Mouse (Mus musculus) forelimb bud, embryonic 11.5 days (tissue): ENCODE measurements at regions not wholly inside any gene's neighbourhood (a gene's known extent, or its start where the extent isn't known, plus 50 kb on each side); places are given as distances from the start of the nearest gene placed in this dataset.
A peak's percentile ranks its signal among the peaks of the same experiment; 100 is the strongest.

ENCODE experiments used
- DNase-seq: peaks from one replicate; pipeline ENCODE4 v3.0.0-alpha.2; 2012; ENCODE audit warnings: low read depth, low spot score

DNA sequence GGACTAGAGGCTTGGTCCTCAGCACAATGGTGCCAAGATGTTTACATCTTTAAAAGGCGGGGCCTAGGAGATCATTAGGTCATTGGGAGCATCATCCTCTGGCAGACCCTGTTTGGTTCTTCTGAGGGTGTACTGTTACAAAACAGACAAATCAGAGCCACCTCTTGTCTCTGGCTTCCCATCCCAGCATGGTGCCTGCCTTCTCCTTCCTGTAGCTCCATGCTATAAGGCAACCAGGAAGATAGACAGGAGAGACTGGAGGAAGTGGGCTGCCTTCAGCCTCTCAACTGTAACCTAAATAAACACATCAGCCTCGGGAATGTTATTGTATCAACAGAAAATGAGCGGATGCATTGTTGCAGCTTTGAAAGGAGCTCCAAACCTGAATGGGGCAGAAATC, 529.8 kb upstream of the Gm765 start:
- no peak for DNase-seq

GRCm38 (mm10) chr6:98869772-98870171, 527.2 kb upstream of the Gm765 start:
- DNase-seq, result no peak

- DNase-seq, result no peak
These were observed 521.8 kb upstream of the Gm765 start for GRCm38 (mm10) chr6:98864306-98864705.

GRCm38 (mm10) chr6:98855958-98856357, 513.4 kb upstream of the Gm765 start:
- DNase-seq, result no peak

DNA sequence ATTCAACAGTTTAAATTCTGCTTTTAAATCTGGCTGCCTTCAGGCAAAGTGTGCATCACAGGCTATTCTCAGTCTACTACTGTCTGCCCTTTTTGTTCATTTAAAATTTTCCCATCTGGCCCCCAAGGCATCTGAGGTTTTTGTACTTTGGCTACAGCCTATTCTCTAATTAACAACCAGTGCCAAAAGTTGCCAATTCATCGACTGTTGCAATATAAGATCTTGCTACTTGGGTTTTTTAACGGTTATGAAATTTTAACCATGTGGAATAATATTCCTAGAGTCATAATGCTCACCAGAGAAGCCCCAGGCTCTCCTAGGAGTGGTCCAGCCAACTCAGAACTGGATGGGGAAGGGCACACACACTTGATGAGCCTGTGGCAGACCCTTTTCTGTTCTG, 508.4 kb upstream of the Gm765 start:
- no peak for DNase-seq

DNA sequence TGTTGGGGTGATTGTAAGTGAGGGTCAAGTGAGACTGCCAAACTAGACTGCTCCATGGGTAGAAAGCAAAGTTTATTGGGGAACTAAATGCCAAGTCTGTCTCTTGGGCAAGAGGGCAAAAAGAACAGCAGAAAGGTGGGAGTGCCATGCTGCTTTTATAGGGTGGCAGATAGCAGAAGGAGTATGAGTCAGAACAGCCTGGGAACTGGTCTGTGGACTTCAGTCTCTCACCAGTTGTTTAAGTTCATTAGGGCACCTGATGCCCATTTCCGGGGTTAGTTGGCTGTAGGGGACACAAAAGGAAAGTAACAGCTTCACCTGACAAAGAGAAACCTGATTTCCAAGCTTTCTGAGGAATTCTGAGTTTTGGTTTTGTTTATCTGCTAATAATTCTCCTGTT, 506.3 kb upstream of the Gm765 start:
- DNase-seq, result no peak

DNA sequence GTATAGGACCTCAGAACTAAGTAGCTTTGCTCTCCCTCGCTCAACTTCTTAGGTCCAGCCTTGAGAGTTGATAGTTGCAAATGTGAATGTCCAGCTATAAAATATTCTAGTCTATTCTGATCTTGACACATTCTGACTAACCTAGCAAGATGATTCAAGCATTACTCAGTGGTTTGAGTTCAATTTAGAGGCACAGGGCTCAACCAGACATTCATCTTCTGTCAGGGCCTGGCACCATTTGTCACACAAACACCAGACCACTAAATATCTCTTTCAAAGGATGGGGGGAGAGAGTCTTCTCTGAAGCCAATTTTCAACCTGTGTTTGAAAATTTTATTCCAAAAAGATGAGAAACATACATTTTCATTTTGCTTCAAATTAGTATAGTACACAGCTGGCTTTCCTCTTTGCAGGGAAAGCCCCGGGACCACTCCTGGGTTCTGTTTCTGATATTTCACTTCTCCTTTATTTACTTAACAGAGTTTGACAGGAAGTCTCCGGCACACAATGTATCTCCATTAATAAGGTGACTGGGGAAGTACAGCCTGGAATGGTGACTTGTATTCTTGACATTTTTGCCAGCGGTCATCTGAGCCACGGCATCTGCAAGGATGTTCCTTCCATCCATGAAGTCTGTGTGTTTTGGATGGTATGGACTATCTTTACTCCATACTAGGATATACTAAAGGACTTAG, 503.6 kb upstream of the Gm765 start:
- peak; percentile 53 for DNase-seq

DNA sequence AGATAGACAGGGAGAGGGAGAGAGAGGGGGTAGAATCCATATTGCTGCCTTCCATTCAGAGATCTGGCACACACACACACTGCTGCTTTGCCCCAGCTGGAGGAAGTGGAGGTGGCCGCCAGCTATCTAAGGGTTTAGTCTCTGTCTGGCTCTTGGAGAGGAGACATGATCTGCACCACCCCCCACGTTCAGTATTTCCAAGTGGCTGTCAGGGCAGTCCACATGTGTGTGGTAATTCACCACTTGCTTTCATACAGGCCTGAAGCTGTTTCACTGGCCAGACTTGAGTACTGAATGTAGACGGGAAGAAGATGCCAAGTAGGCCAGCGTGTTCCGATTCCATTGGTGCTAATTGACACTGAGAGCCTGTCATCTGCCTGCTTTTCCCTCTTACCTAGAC, 501.0 kb upstream of the Gm765 start:
- no peak for DNase-seq

DNA sequence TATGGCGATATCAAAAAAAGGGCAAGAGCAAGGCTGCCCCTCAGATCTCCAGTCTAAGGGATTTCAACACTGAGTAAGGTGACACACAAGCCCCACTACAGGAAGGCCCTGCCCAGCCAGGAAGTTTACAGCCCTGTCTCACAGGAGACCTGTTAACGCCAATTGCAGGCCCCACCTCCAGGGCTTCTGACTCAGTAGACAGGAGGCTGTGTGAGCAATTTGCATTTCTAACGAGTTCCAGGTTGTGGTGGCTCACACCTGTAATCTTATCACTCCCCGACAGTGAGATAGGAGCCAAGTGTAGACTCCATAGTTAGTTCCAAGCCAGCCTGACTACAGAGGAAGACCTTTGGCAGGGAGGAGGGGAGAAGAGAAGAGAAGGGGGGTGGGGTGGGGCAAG, 500.4 kb upstream of the Gm765 start:
- DNase-seq, result no peak

- DNase-seq, result no peak
These were observed 491.4 kb upstream of the Gm765 start for GRCm38 (mm10) chr6:98833922-98834321.

- no peak for DNase-seq
These were observed 487.6 kb upstream of the Gm765 start for GRCm38 (mm10) chr6:98830191-98830590.

- no peak for DNase-seq
These were observed 465.5 kb upstream of the Gm765 start for GRCm38 (mm10) chr6:98808046-98808445.

GRCm38 (mm10) chr6:98803384-98803949, 460.9 kb upstream of the Gm765 start:
- DNase-seq, result no peak

- no peak for DNase-seq
These were observed 458.5 kb upstream of the Gm765 start for GRCm38 (mm10) chr6:98801061-98801460.

- DNase-seq, result peak; percentile 42
These were observed 457.5 kb upstream of the Gm765 start for GRCm38 (mm10) chr6:98800040-98800439.

GRCm38 (mm10) chr6:98797778-98798177, 455.2 kb upstream of the Gm765 start:
- no peak for DNase-seq

DNA sequence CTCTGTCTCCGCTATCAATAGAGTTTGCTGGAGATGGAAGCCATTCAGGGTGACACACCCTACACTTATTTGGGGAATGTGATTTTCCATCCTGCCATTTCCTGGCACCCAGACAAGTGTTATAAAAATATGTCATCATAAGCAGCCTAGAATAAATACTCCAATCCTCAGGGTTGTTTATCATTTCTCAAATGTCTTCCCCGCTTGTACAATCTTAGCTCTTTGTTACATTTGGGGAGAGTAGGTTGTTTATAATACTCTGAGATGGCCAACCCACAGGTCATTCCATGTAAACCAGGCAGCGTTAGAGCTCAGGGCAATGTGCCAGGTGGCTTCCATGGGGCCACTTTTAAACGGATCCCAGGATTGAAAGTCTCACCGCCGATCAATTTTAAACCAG, 454.8 kb upstream of the Gm765 start:
- no peak for DNase-seq

DNA sequence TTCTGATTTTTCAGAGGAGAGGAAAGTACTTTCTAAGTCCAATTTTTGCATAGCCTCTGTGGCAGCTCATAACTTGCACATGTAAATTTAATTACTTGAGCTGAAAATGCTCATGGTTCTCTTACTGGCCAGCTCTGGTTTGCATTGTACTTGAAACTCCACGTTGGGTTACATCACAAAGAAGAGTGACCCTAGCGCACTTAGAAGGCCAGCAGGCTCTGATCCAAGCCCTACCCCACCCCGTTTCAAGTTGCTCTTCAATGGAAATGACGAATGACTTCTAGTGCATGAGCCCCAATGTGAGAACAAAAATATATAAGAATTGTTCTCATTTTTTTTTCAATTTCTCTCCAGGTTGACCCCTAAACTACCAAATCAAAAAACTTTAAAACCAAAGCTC, 454.1 kb upstream of the Gm765 start:
- DNase-seq, result no peak

GRCm38 (mm10) chr6:98787422-98787821, 444.9 kb upstream of the Gm765 start:
- no peak for DNase-seq

GRCm38 (mm10) chr6:98782074-98782473, 439.5 kb upstream of the Gm765 start:
- DNase-seq, result no peak

- DNase-seq, result no peak
These were observed 433.2 kb upstream of the Gm765 start for GRCm38 (mm10) chr6:98775780-98776179.

GRCm38 (mm10) chr6:98769999-98770398, 427.4 kb upstream of the Gm765 start:
- DNase-seq, result no peak

- DNase-seq, result no peak
These were observed 426.8 kb upstream of the Gm765 start for GRCm38 (mm10) chr6:98769322-98769721.

DNA sequence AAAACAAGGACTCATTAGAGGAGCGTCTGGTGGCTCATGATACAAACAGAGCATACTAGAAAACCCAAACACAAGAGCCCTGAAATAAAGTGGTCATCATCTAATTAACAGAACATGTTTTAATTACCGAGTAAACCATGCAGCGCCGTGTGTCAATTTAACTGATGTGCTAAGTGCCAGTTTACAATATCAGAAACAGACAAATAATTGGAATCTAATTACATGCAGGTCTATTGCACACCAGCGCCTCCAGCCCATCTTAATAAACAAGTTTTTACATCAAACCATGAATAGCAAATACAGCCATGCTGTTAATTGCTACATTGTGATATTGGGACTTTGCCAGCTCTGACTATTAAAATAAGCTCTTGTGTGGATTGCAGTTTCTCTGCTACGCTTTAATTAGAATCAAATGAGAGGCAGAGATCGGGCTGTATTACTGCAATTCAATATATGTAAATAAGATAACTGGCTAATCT, 425.3 kb upstream of the Gm765 start:
- no peak for DNase-seq
